Mouse (Mus musculus): ENCODE measurements around the gene Gm10309. TPM values are rescaled to one million over a fixed set of nuclear protein-coding genes. Genes with fewer than 3 reads are reported as not detected.
"Not testable (repeated sequence)": the region's sequence is repeated elsewhere in the genome, so short reads cannot be mapped to it uniquely, and the experiment has no call there.

Gm10309 gene
- polyA plus RNA-seq, 2 experiments from 2014 or later: 0.41 to 0.90 TPM

DNA sequence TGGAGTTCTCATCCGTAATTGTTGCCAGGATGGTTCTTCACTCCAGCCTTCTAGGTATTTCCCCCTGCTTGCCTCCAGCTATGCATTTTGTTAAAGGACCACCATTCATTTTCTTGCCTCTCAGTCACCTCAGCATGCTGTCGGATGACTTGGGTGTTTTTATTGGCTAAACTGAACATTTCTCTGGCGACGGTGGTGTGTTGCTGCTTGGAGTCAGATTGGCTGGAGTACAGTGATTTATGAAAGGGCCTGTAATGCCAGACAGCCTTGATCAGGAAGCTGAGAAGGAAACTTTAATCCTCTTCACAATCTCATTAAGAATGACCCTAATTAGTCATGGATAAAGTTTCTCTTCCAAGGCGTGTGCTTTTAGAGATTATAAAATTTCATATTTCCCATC lies 4.8 kb upstream of the Gm10309 start:
- ATAC-seq: no peak

DNA sequence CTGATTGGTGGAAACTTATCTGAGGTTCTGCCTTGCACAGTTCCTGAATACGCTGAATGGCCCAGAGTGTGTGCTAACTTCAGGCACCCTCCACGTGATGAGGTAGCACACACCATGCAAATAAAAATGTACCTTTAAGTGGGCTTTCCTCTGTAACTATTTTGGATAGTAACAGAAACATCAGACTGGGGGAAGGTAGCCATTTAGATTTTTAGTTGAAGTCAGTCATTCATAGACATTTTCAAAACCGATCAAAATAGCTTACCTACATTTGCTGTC lies 3.1 kb upstream of the Gm10309 start:
- no peak for ATAC-seq

GRCm38 (mm10) chr17:86507342-86508211 lies 2.5 kb upstream of the Gm10309 start:
- ATAC-seq: no peak

GRCm38 (mm10) chr17:86506881-86507280 lies 1.8 kb upstream of the Gm10309 start:
- ATAC-seq: no peak

DNA sequence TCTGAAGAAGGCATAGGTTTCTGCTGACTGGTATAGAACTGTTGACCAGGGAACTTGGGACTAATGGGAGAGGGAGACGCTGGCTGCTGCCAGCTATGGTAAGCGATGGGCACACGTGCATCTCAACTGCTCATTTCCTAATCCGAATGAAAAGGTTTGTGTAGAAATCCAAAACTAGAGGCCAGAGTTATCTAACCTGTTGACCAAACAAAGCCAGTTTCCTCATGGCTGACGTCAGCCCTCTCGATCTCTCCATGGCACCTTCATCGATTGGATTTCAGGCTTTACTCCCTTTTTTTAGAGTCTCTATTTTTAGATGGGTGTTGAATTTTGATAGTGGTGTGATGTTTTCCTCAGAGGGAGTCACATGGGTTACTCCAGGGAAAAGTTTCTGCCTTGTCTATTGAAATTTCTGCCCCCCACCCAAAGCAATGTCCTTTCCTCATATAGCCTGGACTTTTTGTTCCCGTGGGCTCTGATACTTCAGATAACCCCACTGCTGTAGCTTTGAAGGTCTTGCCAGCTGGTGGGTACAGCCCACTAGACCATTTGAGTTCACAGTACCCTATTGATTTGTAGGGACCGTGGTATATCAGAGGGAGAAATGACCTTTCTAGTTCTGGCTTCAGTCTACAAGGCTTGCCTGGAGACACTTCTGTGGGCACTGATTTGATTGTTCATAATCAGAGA lies 1.7 kb downstream of the Gm10309 start:
- ATAC-seq: no peak

- no peak for ATAC-seq
These were observed 3.6 kb downstream of the Gm10309 start for GRCm38 (mm10) chr17:86501393-86501792.

- ATAC-seq: no peak
These were observed 5.5 kb downstream of the Gm10309 start for GRCm38 (mm10) chr17:86499359-86500045.

GRCm38 (mm10) chr17:86497302-86497701 lies 7.7 kb downstream of the Gm10309 start:
- no peak for ATAC-seq

DNA sequence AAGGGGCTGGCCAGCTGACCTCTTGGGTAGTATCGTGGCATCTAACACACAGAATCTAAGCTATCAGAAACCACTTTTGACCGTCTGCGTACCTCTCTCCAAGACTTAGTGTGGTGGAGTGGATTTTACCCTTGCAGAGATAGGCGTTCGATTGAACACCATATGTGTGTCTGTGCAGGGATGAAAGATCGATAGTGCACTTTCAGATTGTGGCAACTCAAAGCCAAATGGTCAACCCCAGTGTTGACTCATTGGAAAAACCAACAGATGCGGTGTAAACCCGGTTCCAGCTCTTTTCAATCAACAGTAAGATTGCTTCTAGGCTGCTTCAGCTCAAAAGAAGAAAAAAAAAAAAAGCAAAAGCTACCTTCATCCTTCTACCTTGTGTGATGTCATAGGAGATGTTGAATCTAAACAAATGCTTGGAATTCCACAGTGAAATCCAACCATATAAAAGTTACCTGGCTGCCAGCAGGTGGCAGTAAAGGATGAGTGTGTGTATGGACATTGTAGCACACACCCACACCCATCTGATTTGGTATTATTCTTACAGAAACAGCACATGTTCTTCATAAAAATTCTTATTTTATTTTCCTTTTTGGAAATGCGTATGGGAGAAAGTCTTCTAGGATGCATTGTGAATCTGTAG lies 8.8 kb downstream of the Gm10309 start:
- ATAC-seq: no peak

DNA sequence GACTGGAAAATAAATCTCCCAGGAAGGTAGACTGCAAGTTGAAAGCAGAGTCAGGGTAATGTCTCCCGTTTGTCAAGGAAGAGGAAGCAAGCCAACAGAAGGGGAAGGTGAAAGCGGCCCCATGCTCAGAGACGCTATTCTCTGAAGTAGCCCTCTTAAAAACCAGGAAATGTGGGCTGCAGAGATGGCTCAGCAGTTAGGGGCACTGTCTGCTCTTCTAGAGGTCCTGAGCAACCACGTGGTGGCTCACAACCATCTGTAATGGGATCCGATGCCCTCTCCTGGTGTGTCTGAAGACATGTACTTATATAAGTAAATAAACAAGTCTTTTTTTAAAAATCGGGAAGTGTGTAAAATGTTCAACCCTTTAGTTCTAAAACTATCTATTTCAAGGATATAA lies 10.1 kb downstream of the Gm10309 start:
- no peak for ATAC-seq

GRCm38 (mm10) chr17:86494494-86494893 lies 10.5 kb downstream of the Gm10309 start:
- ATAC-seq: no peak

DNA sequence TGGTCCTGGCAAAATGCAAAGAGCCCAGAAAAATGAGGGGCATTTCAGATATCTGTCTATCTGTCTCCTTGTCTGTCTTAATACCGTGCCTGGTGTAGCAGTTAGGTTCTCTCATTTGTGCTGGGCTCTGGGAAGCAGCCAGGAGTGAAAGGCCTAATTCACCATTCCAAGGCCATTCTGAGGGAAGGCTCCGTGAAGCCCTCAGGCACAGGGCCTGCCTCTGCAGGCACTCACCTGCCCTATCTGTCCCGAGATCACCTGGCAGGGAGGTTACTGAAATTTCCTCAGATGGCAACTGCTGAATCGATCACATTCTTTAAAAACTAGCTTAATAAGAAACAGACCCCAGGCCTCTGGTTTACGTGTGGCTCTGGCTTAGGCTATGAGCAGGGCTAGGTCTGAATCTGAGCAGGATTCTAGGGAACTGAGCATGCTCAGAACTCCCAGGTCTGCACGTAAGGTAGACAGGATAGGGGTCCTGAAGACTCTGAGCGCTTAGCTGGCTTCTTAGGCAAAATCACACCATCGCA lies 11.1 kb downstream of the Gm10309 start:
- no peak for ATAC-seq

DNA sequence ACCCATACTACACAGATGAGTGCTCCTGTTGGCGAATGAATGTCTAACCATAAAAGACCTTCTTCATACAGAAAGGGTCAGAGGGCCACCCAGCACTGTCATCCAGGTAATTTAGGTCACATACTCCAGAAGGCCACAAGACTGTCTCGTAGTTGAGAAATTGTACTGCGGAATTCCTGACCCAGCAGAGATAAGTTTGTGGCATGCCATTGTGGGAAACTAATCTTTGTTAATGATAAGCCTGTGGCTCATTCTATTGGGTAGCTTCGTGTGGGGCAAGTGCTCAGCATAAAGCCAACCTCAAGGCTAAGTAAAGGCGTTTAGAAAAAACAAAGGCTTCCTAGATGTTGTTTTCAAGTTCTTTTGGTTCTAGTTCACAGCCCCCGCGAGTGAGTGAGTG lies 12.7 kb downstream of the Gm10309 start:
- no peak for ATAC-seq

DNA sequence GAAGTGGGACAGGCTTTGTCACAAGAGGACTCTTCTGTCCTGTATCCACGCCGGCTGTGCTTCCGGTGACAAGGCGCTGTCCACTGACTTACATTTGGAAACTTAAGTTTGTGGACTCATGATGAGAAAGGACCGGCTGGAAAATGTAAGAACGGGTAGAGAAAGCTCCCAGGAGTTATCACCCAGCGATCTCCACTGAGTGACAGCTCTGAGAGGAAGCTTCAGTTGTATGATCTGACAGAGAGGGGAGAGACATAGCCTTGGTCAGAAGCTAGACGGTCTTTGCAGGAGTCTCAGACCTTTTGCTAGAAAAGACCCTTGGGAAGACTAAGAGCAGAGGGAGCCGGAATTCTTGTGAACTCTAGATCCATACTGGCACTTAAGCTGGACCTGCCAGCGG lies 15.2 kb downstream of the Gm10309 start:
- ATAC-seq: no peak

- no peak for ATAC-seq
These were observed 17.6 kb downstream of the Gm10309 start for GRCm38 (mm10) chr17:86487450-86487849.

GRCm38 (mm10) chr17:86486657-86487056 lies 18.4 kb downstream of the Gm10309 start:
- ATAC-seq: no peak

DNA sequence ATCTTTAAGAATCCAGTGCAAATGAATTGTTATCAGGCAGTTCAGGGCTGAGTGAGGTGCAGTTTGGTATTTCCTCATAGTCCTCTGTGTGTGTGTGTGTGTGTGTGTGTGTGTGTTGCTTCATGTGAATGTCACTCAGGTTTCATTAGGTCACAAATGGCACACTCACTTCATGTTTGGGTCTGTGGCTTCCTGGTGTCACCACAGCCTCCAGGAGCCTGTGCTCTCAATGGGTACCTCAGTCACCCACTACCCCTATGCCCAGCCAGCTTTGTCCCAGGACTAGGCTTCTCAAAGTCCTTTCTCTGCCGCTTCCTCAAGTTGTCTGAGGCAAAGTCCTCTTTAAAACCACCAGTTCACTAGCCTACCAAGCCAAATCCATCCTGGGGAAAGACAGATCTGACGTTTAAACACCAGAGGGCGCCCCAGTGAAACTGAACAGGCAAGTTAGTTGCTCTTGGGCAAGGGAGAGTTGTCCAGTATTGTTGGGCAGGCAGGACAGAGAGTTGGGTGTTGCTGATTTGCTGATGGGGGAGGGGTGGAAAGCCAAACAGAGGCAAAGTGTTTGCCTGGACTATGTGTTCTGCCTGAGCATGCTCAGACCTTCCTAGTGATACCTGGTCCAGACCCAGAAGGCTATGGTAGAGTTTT lies 20.8 kb downstream of the Gm10309 start:
- peak; percentile 37 for ATAC-seq

GRCm38 (mm10) chr17:86482675-86483074 lies 22.4 kb downstream of the Gm10309 start:
- ATAC-seq: no peak

- no peak for ATAC-seq
These were observed 25.6 kb downstream of the Gm10309 start for GRCm38 (mm10) chr17:86479406-86479805.

GRCm38 (mm10) chr17:86477401-86477800 lies 27.6 kb downstream of the Gm10309 start:
- ATAC-seq: not testable (repeated sequence)

GRCm38 (mm10) chr17:86476674-86477073 lies 28.4 kb downstream of the Gm10309 start:
- no peak for ATAC-seq

DNA sequence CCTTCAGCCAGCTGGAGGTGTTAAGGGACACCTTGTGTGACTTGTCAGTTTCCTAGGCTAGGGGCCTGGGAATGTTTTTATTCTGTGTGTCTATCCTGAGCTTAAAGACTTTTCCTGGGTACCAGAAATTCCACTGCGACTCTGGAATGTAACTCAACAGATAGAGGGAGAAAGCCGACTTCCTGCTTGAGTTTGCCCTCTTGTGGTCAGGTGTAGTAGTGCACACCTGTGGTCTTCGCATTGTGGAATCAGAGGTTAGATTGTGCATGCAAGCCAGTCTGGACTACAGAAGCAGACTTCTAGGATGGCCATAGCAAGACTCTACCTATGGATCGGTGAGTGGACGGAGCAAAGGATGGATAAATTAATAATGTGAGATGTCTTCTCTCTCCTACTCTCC lies 33.3 kb downstream of the Gm10309 start:
- peak; percentile 72 for ATAC-seq
